Mouse (Mus musculus): ENCODE data around the gene H2-Ke6.

DNA sequence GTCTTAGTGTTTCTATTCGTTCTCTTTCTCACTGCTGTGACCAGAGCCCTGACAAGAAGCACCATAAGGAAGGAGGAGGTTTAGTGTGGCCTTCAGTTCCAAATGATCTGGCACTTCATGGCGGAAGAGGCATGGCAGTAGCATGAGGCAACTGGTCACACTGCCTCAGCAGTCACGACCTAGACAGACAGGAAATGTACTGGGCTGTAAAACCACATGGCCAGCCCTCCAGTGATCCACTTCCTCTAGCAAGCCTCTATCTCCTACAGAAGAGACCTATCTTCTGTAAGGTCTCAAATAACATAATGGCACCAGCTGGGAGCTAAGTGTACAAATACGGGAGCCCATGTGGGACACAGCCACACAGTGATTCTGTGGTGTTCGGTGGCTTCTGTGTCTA lies 44.2 kb upstream of the H2-Ke6 start:
- TF ChIP-seq CTCF (IDR thresholded peaks at IDR 0.05; ENCODE audit: insufficient read depth, low read depth, low read length) = no peak
- no peak for TF ChIP-seq POLR2A (IDR thresholded peaks at IDR 0.05; ENCODE audit: insufficient read depth, low read depth, low read length)
